Mouse (Mus musculus): Measurements from ENCODE around the gene Tfe3. TPM values are rescaled to one million over a fixed set of nuclear protein-coding genes. Genes with fewer than 3 reads are reported as not detected.
"Not testable (repeated sequence)": the region's sequence is repeated elsewhere in the genome, so short reads cannot be mapped to it uniquely, and the experiment has no call there.

Tfe3 gene
- 27.9 and 30.3 TPM in 2 replicates for polyA plus RNA-seq (2016; fragmentation: Nextera tagmentation; extraction: Ambion mirVana)

DNA sequence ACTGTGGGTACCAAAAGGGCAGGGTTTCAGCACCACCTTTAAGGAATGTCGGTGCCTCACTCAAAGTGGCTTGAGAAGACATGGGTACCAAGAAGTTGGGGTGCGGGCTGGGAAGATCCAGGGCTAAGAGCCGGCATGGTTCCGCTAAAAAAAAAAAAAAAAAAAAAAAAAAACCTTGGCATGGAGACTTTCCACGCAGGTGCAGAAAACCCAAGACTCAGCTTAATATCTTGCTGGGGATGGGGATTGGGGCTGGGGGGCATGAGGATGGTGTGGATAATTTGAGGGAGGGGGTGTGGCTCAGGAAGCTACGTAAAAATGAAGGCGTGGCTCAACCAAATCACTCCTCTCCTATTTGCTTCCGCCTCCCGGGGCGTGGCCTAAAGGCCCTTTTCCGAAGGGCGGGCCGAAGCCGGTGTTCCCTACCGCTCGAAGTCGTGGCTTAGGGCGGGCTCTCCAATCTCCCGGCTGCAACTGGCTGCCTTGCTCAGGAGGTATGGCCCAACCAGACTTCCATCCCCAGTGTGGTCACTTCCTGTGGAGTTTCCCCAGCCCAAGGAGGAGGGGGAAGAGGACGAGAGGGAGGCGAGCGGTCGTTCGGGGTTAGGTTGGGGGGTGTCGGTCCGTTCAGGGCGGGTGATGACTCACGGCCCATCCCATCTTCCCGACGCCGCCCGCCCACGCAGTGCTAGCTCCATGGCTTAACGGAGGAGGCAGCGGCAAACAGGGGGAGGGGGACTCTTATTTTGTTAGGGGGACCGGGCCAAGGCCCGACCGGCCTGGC lies at the start of gene Tfe3:
Gene Tfe3, plus strand, starts transcription at position 424 of the 784 bp plus-strand sequence.
- WGBS: 16% methylated on average over 38 of the region's 38 CpGs
- Histone ChIP-seq H3K27me3 (no peaks in the 10 kb centered on the region), H3K4me3 (replicated peaks) (peak within 1 kb of the TSS; percentile 62), H3K4me2 (peak within 1 kb of the TSS; percentile 67), H3K27ac (peak within 1 kb of the TSS; percentile 46; the same call in 1 of the 2 replicates), H3K9me3 (no peaks in the 10 kb centered on the region), H3K9ac (peak within 1 kb of the TSS; percentile 63), H3K4me1 (peaks cover 19% of the 10 kb centered on the region), H3K36me3 (replicated peaks) (peaks cover 2% of the 10 kb centered on the region; the same call in 1 of the 2 replicates)
- ATAC-seq (ENCODE audit: low FRiP score): peak; percentile 96

DNA sequence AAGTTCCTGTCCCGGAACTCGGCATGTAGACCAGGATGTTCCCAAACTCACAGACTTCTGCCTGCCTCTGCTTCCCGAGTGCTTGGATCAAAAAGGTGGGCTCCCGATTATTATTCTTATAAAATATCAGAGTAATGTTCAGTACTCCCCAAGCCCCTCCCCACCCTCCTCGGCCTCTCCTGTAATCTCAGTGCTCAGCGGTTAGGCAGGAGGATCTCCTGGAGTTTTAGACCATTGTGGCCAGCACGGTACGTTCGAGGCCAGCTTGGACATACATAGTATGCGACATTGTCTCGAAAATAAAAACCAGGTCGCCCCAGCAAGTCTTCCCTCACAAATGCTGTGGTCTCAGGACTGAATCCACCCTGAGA lies 48.6 kb upstream of the Tfe3 start:
- Histone ChIP-seq H3K4me3 (replicated peaks) (peak overlapping the region; percentile 33), H3K4me2 (peak overlapping the region; percentile 46)
- WGBS: 28% methylated on average over 6 of the region's 12 CpGs
- H3K9ac ChIP-seq; H3K27ac ChIP-seq; H3K4me1 ChIP-seq; H3K27me3 ChIP-seq; H3K36me3 ChIP-seq (replicated peaks); H3K9me3 ChIP-seq; ATAC-seq (ENCODE audit: low FRiP score): not testable (repeated sequence)

GRCm38 (mm10) chrX:7714135-7714899 lies 48.0 kb upstream of the Tfe3 start, which contains the start of gene Wdr45:
Wdr45 (plus strand) TSS chrX:7714333.
- ATAC-seq (ENCODE audit: low FRiP score): peak; percentile 98
- H3K4me1 ChIP-seq; H3K27me3 ChIP-seq; H3K9me3 ChIP-seq; H3K27ac ChIP-seq; H3K9ac ChIP-seq; H3K36me3 ChIP-seq (replicated peaks): not testable (repeated sequence)
- Histone ChIP-seq H3K4me2 (peak within 1 kb of the TSS; percentile 46), H3K4me3 (replicated peaks) (peak within 1 kb of the TSS; percentile 33)
- 23% methylated on average over 46 of the region's 60 CpGs for WGBS

DNA sequence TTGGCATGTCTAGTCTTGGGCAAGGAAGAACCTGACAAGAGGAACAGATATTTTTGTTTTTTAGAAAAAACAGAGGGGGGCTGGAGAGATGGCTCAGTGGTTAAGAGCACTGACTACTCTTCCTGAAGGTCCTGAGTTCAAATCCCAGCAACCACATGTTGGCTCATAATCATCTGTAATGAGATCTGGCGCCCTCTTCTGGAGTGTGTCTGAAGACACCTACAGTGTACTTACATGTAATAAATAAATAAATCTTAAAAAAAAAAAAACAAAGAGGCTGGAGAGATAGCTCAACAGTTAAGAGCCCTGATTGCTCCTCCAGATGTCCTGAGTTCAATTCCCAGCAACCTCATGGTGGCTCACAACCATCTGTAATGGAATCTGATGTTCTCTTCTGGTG lies 46.3 kb upstream of the Tfe3 start:
- WGBS: 25% methylated on average over 1 of the region's 1 CpGs
- not testable (repeated sequence) for H3K4me3 ChIP-seq (replicated peaks); H3K27ac ChIP-seq; H3K9me3 ChIP-seq; H3K9ac ChIP-seq; ATAC-seq (ENCODE audit: low FRiP score); H3K36me3 ChIP-seq (replicated peaks); H3K4me2 ChIP-seq; H3K4me1 ChIP-seq; H3K27me3 ChIP-seq

- WGBS: 27% methylated on average over 22 of the region's 22 CpGs
These were observed 40.7 kb upstream of the Tfe3 start, which contains the start of gene Gm45208 for GRCm38 (mm10) chrX:7721514-7722281. Gm45208 (plus strand) TSS chrX:7722245.

GRCm38 (mm10) chrX:7722282-7722611 lies 40.1 kb upstream of the Tfe3 start:
- Histone ChIP-seq H3K4me3 (replicated peaks) (peak overlapping the region; percentile 52), H3K27ac (no peak overlapping the region)
- ATAC-seq (ENCODE audit: low FRiP score): peak; percentile 31; the same call in 1 of the 2 replicates

More at GRCm38 (mm10) chrX:7721514-7722281, 40.7 kb upstream of the Tfe3 start, which contains the start of gene Gm45208:
- Histone ChIP-seq H3K27ac (peak within 1 kb of the TSS; percentile 88), H3K4me3 (replicated peaks) (peak within 1 kb of the TSS; percentile 52), H3K4me1 (peaks cover 4% of the 10 kb centered on the region; the same call in 1 of the 2 replicates), H3K4me2 (peak within 1 kb of the TSS; percentile 62), H3K36me3 (replicated peaks) (peaks cover 4% of the 10 kb centered on the region; the same call in 1 of the 2 replicates), H3K9ac (peak within 1 kb of the TSS; percentile 56), H3K9me3 (no peaks in the 10 kb centered on the region), H3K27me3 (no peaks in the 10 kb centered on the region)
- ATAC-seq (ENCODE audit: low FRiP score): peak; percentile 92

GRCm38 (mm10) chrX:7722691-7723090 lies 39.7 kb upstream of the Tfe3 start:
- Histone ChIP-seq H3K4me1 (peaks cover 6% of the 10 kb centered on the region; the same call in 1 of the 2 replicates), H3K9me3 (no peaks in the 10 kb centered on the region), H3K4me2 (peak overlapping the region; percentile 62), H3K9ac (peak overlapping the region; percentile 56), H3K4me3 (replicated peaks) (peak overlapping the region; percentile 52), H3K27ac (no peak overlapping the region), H3K27me3 (no peaks in the 10 kb centered on the region), H3K36me3 (replicated peaks) (peaks cover 11% of the 10 kb centered on the region; the same call in 1 of the 2 replicates)
- no peak for ATAC-seq (ENCODE audit: low FRiP score)
- 34% methylated on average over 4 of the region's 4 CpGs for WGBS

More at GRCm38 (mm10) chrX:7722282-7722611, 40.1 kb upstream of the Tfe3 start:
- Histone ChIP-seq H3K4me2 (peak overlapping the region; percentile 62), H3K9ac (peak overlapping the region; percentile 56), H3K27me3 (no peaks in the 10 kb centered on the region), H3K9me3 (no peaks in the 10 kb centered on the region), H3K4me1 (peaks cover 4% of the 10 kb centered on the region; the same call in 1 of the 2 replicates), H3K36me3 (replicated peaks) (peaks cover 10% of the 10 kb centered on the region; the same call in 1 of the 2 replicates)
- 23% methylated on average over 11 of the region's 11 CpGs for WGBS

DNA sequence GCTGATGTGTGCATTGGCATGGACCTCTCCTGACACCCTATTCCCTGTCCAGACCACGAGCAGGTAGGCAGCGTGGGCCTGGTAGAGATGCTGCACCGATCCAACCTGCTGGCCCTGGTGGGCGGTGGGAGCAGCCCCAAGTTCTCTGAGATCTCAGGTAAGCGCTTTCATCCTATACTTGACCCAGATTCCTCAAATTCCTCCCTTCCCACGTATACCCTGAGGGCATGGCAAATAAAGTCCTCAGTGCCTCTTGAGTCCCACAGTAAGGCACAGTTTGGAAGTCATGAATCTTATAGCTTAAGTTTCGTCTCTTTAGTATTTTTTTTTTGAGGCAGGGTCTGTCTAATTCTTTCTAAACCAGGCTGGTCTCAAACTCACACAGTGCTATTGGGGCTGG lies 38.2 kb upstream of the Tfe3 start:
- no peak overlapping the region for H3K27ac ChIP-seq
- H3K9ac ChIP-seq: no peak overlapping the region
- no peak for ATAC-seq (ENCODE audit: low FRiP score)
- peaks cover 11% of the 10 kb centered on the region; the same call in 1 of the 2 replicates for H3K36me3 ChIP-seq (replicated peaks)
- no peaks in the 10 kb centered on the region for H3K27me3 ChIP-seq
- H3K4me1 ChIP-seq: peaks cover 10% of the 10 kb centered on the region
- H3K4me3 ChIP-seq (replicated peaks): no peak overlapping the region
- 83% methylated on average over 7 of the region's 7 CpGs for WGBS
- no peak overlapping the region for H3K4me2 ChIP-seq
- H3K9me3 ChIP-seq: no peaks in the 10 kb centered on the region

GRCm38 (mm10) chrX:7725841-7726240 lies 36.5 kb upstream of the Tfe3 start:
- no peak overlapping the region for H3K9ac ChIP-seq
- H3K36me3 ChIP-seq (replicated peaks): peaks cover 11% of the 10 kb centered on the region; the same call in 1 of the 2 replicates
- no peaks in the 10 kb centered on the region for H3K9me3 ChIP-seq
- ATAC-seq (ENCODE audit: low FRiP score): no peak
- peaks cover 15% of the 10 kb centered on the region for H3K4me1 ChIP-seq
- no peak overlapping the region for H3K4me2 ChIP-seq
- no peaks in the 10 kb centered on the region for H3K27me3 ChIP-seq
- no peak overlapping the region for H3K4me3 ChIP-seq (replicated peaks)
- WGBS: 88% methylated on average over 12 of the region's 12 CpGs
- H3K27ac ChIP-seq: no peak overlapping the region

DNA sequence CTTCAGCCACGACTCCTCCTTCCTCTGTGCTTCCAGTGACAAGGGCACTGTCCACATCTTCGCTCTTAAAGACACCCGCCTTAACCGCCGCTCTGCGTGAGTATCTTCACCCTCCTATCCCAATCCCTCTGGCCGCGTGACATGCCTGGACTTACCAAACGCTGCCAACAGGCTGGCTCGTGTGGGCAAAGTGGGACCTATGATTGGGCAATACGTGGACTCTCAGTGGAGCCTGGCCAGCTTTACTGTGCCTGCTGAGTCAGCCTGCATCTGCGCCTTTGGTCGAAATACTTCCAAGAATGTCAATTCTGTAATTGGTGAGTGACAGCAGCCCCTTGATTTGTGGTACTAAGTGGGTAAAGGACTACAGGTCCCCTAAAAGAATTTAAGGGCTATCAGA lies 35.2 kb upstream of the Tfe3 start:
- 92% methylated on average over 13 of the region's 13 CpGs for WGBS
- Histone ChIP-seq H3K27me3 (no peaks in the 10 kb centered on the region), H3K27ac (no peak overlapping the region), H3K9ac (no peak overlapping the region), H3K9me3 (no peaks in the 10 kb centered on the region), H3K4me3 (replicated peaks) (no peak overlapping the region), H3K36me3 (replicated peaks) (peaks cover 11% of the 10 kb centered on the region; the same call in 1 of the 2 replicates), H3K4me1 (peaks cover 15% of the 10 kb centered on the region), H3K4me2 (no peak overlapping the region)
- ATAC-seq (ENCODE audit: low FRiP score): no peak

GRCm38 (mm10) chrX:7728215-7728921 lies 34.0 kb upstream of the Tfe3 start, which contains the start of gene Praf2:
Praf2 (plus strand) TSS chrX:7728439.
- ATAC-seq (ENCODE audit: low FRiP score): peak; percentile 95
- Histone ChIP-seq H3K4me2 (peak within 1 kb of the TSS; percentile 55), H3K9me3 (no peaks in the 10 kb centered on the region), H3K9ac (peak within 1 kb of the TSS; percentile 50), H3K4me3 (replicated peaks) (peak within 1 kb of the TSS; percentile 49), H3K27me3 (no peaks in the 10 kb centered on the region), H3K27ac (0 out of 2 replicates have a peak within 1 kb of the TSS, but pooled peaks have one; percentile 46), H3K36me3 (replicated peaks) (peaks cover 11% of the 10 kb centered on the region; the same call in 1 of the 2 replicates), H3K4me1 (peaks cover 11% of the 10 kb centered on the region)
- 18% methylated on average over 42 of the region's 42 CpGs for WGBS

Data from forebrain, embryonic 12.5 days (tissue).